Mouse (Mus musculus): ENCODE measurements around the gene Rpgrip1. TPM values are rescaled to one million over a fixed set of nuclear protein-coding genes. Genes with fewer than 3 reads are reported as not detected.

Rpgrip1 gene
- polyA plus RNA-seq, 1 experiment from 2014 or later: 42.9 TPM

Other genes with a start within 250 kb of the Rpgrip1 start
- 50.3 and 57.1 TPM in 2 replicates for gene Mettl17, start 225.9 kb upstream of the Rpgrip1 start, polyA plus RNA-seq (2015; fragmentation: Nextera tagmentation; extraction: Ambion mirVana)
- gene Slc39a2, start 217.8 kb upstream of the Rpgrip1 start, polyA plus RNA-seq (2015; fragmentation: Nextera tagmentation; extraction: Ambion mirVana): 1.3 TPM in 2 replicates
- gene Ndrg2, start 196.5 kb upstream of the Rpgrip1 start, polyA plus RNA-seq (2015; fragmentation: Nextera tagmentation; extraction: Ambion mirVana): 62.1 and 64.2 TPM in 2 replicates
- gene Tppp2, start 192.3 kb upstream of the Rpgrip1 start, polyA plus RNA-seq (2015; fragmentation: Nextera tagmentation; extraction: Ambion mirVana): not detected in 2 replicates
- gene Rnase13, start 187.9 kb upstream of the Rpgrip1 start, polyA plus RNA-seq (2015; fragmentation: Nextera tagmentation; extraction: Ambion mirVana): not detected in 2 replicates
- gene Arhgef40, start 126.0 kb upstream of the Rpgrip1 start, polyA plus RNA-seq (2015; fragmentation: Nextera tagmentation; extraction: Ambion mirVana): 52.0 and 53.0 TPM in 2 replicates
- 99.0 and 118 TPM in 2 replicates for gene Tmem253, start 95.0 kb upstream of the Rpgrip1 start, polyA plus RNA-seq (2015; fragmentation: Nextera tagmentation; extraction: Ambion mirVana)
- 19.7 and 20.5 TPM in 2 replicates for gene Zfp219, start 90.0 kb upstream of the Rpgrip1 start, polyA plus RNA-seq (2015; fragmentation: Nextera tagmentation; extraction: Ambion mirVana)
- not detected in 2 replicates for gene Olfr221, start 68.2 kb upstream of the Rpgrip1 start, polyA plus RNA-seq (2015; fragmentation: Nextera tagmentation; extraction: Ambion mirVana)
- 447 and 515 TPM in 2 replicates for gene Hnrnpc, start 6.7 kb upstream of the Rpgrip1 start, polyA plus RNA-seq (2015; fragmentation: Nextera tagmentation; extraction: Ambion mirVana)
- 33.2 and 41.1 TPM in 2 replicates for gene Supt16, start 86.7 kb downstream of the Rpgrip1 start, polyA plus RNA-seq (2015; fragmentation: Nextera tagmentation; extraction: Ambion mirVana)
- 18.4 and 22.7 TPM in 2 replicates for gene Chd8, start 147.1 kb downstream of the Rpgrip1 start, polyA plus RNA-seq (2015; fragmentation: Nextera tagmentation; extraction: Ambion mirVana)
- gene Tox4, start 168.4 kb downstream of the Rpgrip1 start, polyA plus RNA-seq (2015; fragmentation: Nextera tagmentation; extraction: Ambion mirVana): 36.8 TPM in 2 replicates
- 13.2 and 13.8 TPM in 2 replicates for gene Rab2b, start 168.8 kb downstream of the Rpgrip1 start, polyA plus RNA-seq (2015; fragmentation: Nextera tagmentation; extraction: Ambion mirVana)
- gene Mettl3, start 194.4 kb downstream of the Rpgrip1 start, polyA plus RNA-seq (2015; fragmentation: Nextera tagmentation; extraction: Ambion mirVana): 37.5 and 38.7 TPM in 2 replicates
- gene Sall2, start 218.1 kb downstream of the Rpgrip1 start, polyA plus RNA-seq (2015; fragmentation: Nextera tagmentation; extraction: Ambion mirVana): 7.3 and 7.6 TPM in 2 replicates
- gene Olfr1513, start 245.7 kb downstream of the Rpgrip1 start, polyA plus RNA-seq (2015; fragmentation: Nextera tagmentation; extraction: Ambion mirVana): not detected in 2 replicates

All from intestine, embryonic 16.5 days (tissue).